Mouse (Mus musculus): ENCODE data around the gene Rab11fip4. TPM values are rescaled to one million over a fixed set of nuclear protein-coding genes. Genes with fewer than 3 reads are reported as not detected.

Gene Rab11fip4
- polyA plus RNA-seq, 1 experiment from 2014 or later: 18.6 TPM

- Histone ChIP-seq H3K4me3 (no peak overlapping the region), H3K27ac (replicated peaks) (peak overlapping the region; percentile 42; the same call in 1 of the 2 replicates)
Observed at GRCm38 (mm10) chr11:79584191-79584590, 6.8 kb upstream of the Rab11fip4 start.

GRCm38 (mm10) chr11:79589317-79590075, 1.5 kb upstream of the Rab11fip4 start:
- 47% methylated on average over 14 of the region's 14 CpGs for WGBS
- no peaks in the 10 kb centered on the region for H3K36me3 ChIP-seq
- H3K4me3 ChIP-seq: no peak overlapping the region
- H3K4me1 ChIP-seq: peaks cover 50% of the 10 kb centered on the region
- peak; percentile 54 for DNase-seq (ENCODE audit: low spot score)
- H3K27me3 ChIP-seq (ENCODE audit: low read depth, poor library complexity, severe bottlenecking): peaks cover 51% of the 10 kb centered on the region
- H3K9me3 ChIP-seq (replicated peaks): no peaks in the 10 kb centered on the region
- no peak overlapping the region for H3K27ac ChIP-seq (replicated peaks)

More at GRCm38 (mm10) chr11:79584191-79584590, 6.8 kb upstream of the Rab11fip4 start:
- Histone ChIP-seq H3K9me3 (replicated peaks) (no peaks in the 10 kb centered on the region), H3K4me1 (peaks cover 6% of the 10 kb centered on the region; the same call in 1 of the 2 replicates), H3K36me3 (peaks cover 7% of the 10 kb centered on the region; the same call in 1 of the 2 replicates), H3K27me3 (ENCODE audit: low read depth, poor library complexity, severe bottlenecking) (peaks cover 10% of the 10 kb centered on the region)
- DNase-seq (ENCODE audit: low spot score): peak; percentile 73
- WGBS: 11% methylated on average over 5 of the region's 5 CpGs

- WGBS: 22% methylated on average over 5 of the region's 5 CpGs
- peaks cover 64% of the 10 kb centered on the region for H3K4me1 ChIP-seq
- H3K36me3 ChIP-seq: peaks cover under 1% of the 10 kb centered on the region; the same call in 1 of the 2 replicates
- no peaks in the 10 kb centered on the region for H3K9me3 ChIP-seq (replicated peaks)
- H3K4me3 ChIP-seq: peak overlapping the region; percentile 78
- H3K27ac ChIP-seq (replicated peaks): peak overlapping the region; percentile 91
- DNase-seq (ENCODE audit: low spot score): peak; percentile 35
- peaks cover 51% of the 10 kb centered on the region for H3K27me3 ChIP-seq (ENCODE audit: low read depth, poor library complexity, severe bottlenecking)
Observed at GRCm38 (mm10) chr11:79591591-79591975, 571 bp downstream of the Rab11fip4 start.

- H3K27me3 ChIP-seq (ENCODE audit: low read depth, poor library complexity, severe bottlenecking): peaks cover 48% of the 10 kb centered on the region
- no peak overlapping the region; the same call in 1 of the 2 replicates for H3K27ac ChIP-seq (replicated peaks)
Observed at GRCm38 (mm10) chr11:79593495-79593894, 2.5 kb downstream of the Rab11fip4 start.

GRCm38 (mm10) chr11:79610454-79610853, 19.4 kb downstream of the Rab11fip4 start:
- WGBS: 62% methylated on average over 2 of the region's 2 CpGs
- Histone ChIP-seq H3K4me1 (peaks cover 99% of the 10 kb centered on the region), H3K4me3 (no peak overlapping the region), H3K9me3 (replicated peaks) (no peaks in the 10 kb centered on the region), H3K27me3 (ENCODE audit: low read depth, poor library complexity, severe bottlenecking) (no peaks in the 10 kb centered on the region; the same call in 1 of the 2 replicates), H3K36me3 (no peaks in the 10 kb centered on the region), H3K27ac (replicated peaks) (peak overlapping the region; percentile 84)
- DNase-seq (ENCODE audit: low spot score): no peak

More at GRCm38 (mm10) chr11:79593495-79593894, 2.5 kb downstream of the Rab11fip4 start:
- peak; percentile 36 for DNase-seq (ENCODE audit: low spot score)
- Histone ChIP-seq H3K4me3 (peak overlapping the region; percentile 26; the same call in 1 of the 2 replicates), H3K9me3 (replicated peaks) (peaks cover 4% of the 10 kb centered on the region; the same call in 1 of the 2 replicates), H3K4me1 (peaks cover 64% of the 10 kb centered on the region), H3K36me3 (peaks cover 20% of the 10 kb centered on the region)
- 37% methylated on average over 11 of the region's 11 CpGs for WGBS

GRCm38 (mm10) chr11:79611011-79611666, 20.1 kb downstream of the Rab11fip4 start:
- Histone ChIP-seq H3K4me1 (peaks cover 99% of the 10 kb centered on the region), H3K4me3 (0 out of 2 replicates have a peak overlapping the region, but pooled peaks have one; percentile 16), H3K27ac (replicated peaks) (peak overlapping the region; percentile 84), H3K27me3 (ENCODE audit: low read depth, poor library complexity, severe bottlenecking) (no peaks in the 10 kb centered on the region; the same call in 1 of the 2 replicates), H3K9me3 (replicated peaks) (no peaks in the 10 kb centered on the region), H3K36me3 (no peaks in the 10 kb centered on the region)
- peak; percentile 54 for DNase-seq (ENCODE audit: low spot score)
- 13% methylated on average over 13 of the region's 13 CpGs for WGBS

GRCm38 (mm10) chr11:79612046-79612600, 21.1 kb downstream of the Rab11fip4 start:
- WGBS: 13% methylated on average over 1 of the region's 1 CpGs
- Histone ChIP-seq H3K27me3 (ENCODE audit: low read depth, poor library complexity, severe bottlenecking) (no peaks in the 10 kb centered on the region; the same call in 1 of the 2 replicates), H3K27ac (replicated peaks) (peak overlapping the region; percentile 84), H3K36me3 (no peaks in the 10 kb centered on the region), H3K4me1 (peaks cover 95% of the 10 kb centered on the region), H3K9me3 (replicated peaks) (no peaks in the 10 kb centered on the region), H3K4me3 (no peak overlapping the region)
- DNase-seq (ENCODE audit: low spot score): no peak

GRCm38 (mm10) chr11:79613084-79613483, 22.1 kb downstream of the Rab11fip4 start:
- Histone ChIP-seq H3K36me3 (0 out of 2 replicates have a peak, but pooled peaks cover 3% of the 10 kb centered on the region), H3K27ac (replicated peaks) (peak overlapping the region; percentile 84), H3K27me3 (ENCODE audit: low read depth, poor library complexity, severe bottlenecking) (no peaks in the 10 kb centered on the region; the same call in 1 of the 2 replicates), H3K4me1 (peaks cover 90% of the 10 kb centered on the region), H3K9me3 (replicated peaks) (no peaks in the 10 kb centered on the region), H3K4me3 (peak overlapping the region; percentile 25)
- DNase-seq (ENCODE audit: low spot score): peak; percentile 54
- WGBS: 17% methylated on average over 3 of the region's 3 CpGs

GRCm38 (mm10) chr11:79613711-79614110, 22.7 kb downstream of the Rab11fip4 start:
- H3K9me3 ChIP-seq (replicated peaks): no peaks in the 10 kb centered on the region
- no peak overlapping the region for H3K4me3 ChIP-seq
- WGBS: 47% methylated on average over 4 of the region's 4 CpGs
- no peaks in the 10 kb centered on the region; the same call in 1 of the 2 replicates for H3K27me3 ChIP-seq (ENCODE audit: low read depth, poor library complexity, severe bottlenecking)
- no peak for DNase-seq (ENCODE audit: low spot score)
- peaks cover 84% of the 10 kb centered on the region for H3K4me1 ChIP-seq
- 0 out of 2 replicates have a peak, but pooled peaks cover 4% of the 10 kb centered on the region for H3K36me3 ChIP-seq
- peak overlapping the region; percentile 84 for H3K27ac ChIP-seq (replicated peaks)

GRCm38 (mm10) chr11:79614880-79615279, 23.9 kb downstream of the Rab11fip4 start:
- peaks cover 73% of the 10 kb centered on the region for H3K4me1 ChIP-seq
- 0 out of 2 replicates have a peak, but pooled peaks cover 4% of the 10 kb centered on the region for H3K36me3 ChIP-seq
- 80% methylated on average over 3 of the region's 3 CpGs for WGBS
- no peaks in the 10 kb centered on the region for H3K9me3 ChIP-seq (replicated peaks)
- no peaks in the 10 kb centered on the region; the same call in 1 of the 2 replicates for H3K27me3 ChIP-seq (ENCODE audit: low read depth, poor library complexity, severe bottlenecking)
- H3K4me3 ChIP-seq: no peak overlapping the region
- DNase-seq (ENCODE audit: low spot score): no peak
- peak overlapping the region; percentile 84 for H3K27ac ChIP-seq (replicated peaks)

- WGBS: 65% methylated on average over 5 of the region's 5 CpGs
- H3K9me3 ChIP-seq (replicated peaks): no peaks in the 10 kb centered on the region
- H3K4me3 ChIP-seq: 0 out of 2 replicates have a peak overlapping the region, but pooled peaks have one; percentile 12
- H3K4me1 ChIP-seq: peaks cover 63% of the 10 kb centered on the region
- DNase-seq (ENCODE audit: low spot score): no peak
- H3K27me3 ChIP-seq (ENCODE audit: low read depth, poor library complexity, severe bottlenecking): no peaks in the 10 kb centered on the region
- H3K36me3 ChIP-seq: peaks cover 14% of the 10 kb centered on the region
- H3K27ac ChIP-seq (replicated peaks): peak overlapping the region; percentile 84
Observed at GRCm38 (mm10) chr11:79615871-79616270, 24.9 kb downstream of the Rab11fip4 start.

- H3K27ac ChIP-seq (replicated peaks): peak overlapping the region; percentile 61; the same call in 1 of the 2 replicates
Observed at GRCm38 (mm10) chr11:79617991-79618390, 27.0 kb downstream of the Rab11fip4 start.

More at GRCm38 (mm10) chr11:79617991-79618390, 27.0 kb downstream of the Rab11fip4 start:
- Histone ChIP-seq H3K4me1 (peaks cover 42% of the 10 kb centered on the region), H3K9me3 (replicated peaks) (no peaks in the 10 kb centered on the region), H3K36me3 (peaks cover 32% of the 10 kb centered on the region), H3K27me3 (ENCODE audit: low read depth, poor library complexity, severe bottlenecking) (no peaks in the 10 kb centered on the region), H3K4me3 (no peak overlapping the region)
- 93% methylated on average over 8 of the region's 8 CpGs for WGBS
- no peak for DNase-seq (ENCODE audit: low spot score)
